Mouse (Mus musculus) ES-Bruce4 (cell line): ENCODE results near the gene Tldc1.

Experiments used
- CTCF ChIP-seq: IDR thresholded peaks from one replicate; pipeline ENCODE4 v1.8.1; 2011; ENCODE audit warnings: low read depth, low read length
- EP300 ChIP-seq: IDR thresholded peaks from 2 replicates; pipeline ENCODE4 v1.6.1; 2011; ENCODE audit warnings: low read depth, low read length; ENCODE audit not compliant: insufficient read depth
- POLR2A ChIP-seq: IDR thresholded peaks from one replicate; pipeline ENCODE4 v1.8.1; 2011; ENCODE audit warnings: low read length; ENCODE audit not compliant: insufficient read depth

- TF ChIP-seq EP300 (no peak), CTCF (no peak), POLR2A (no peak)
Measured at GRCm38 (mm10) chr8:119723676-119724075, 54.5 kb downstream of the Tldc1 start.
